Mouse (Mus musculus): ENCODE data around the gene 4930523C07Rik. TPM values are rescaled to one million over a fixed set of nuclear protein-coding genes. Genes with fewer than 3 reads are reported as not detected.

The 4930523C07Rik gene
- total and polyA plus RNA-seq, 3 experiments: 0.33 to 15.9 TPM; not detected in 1

DNA sequence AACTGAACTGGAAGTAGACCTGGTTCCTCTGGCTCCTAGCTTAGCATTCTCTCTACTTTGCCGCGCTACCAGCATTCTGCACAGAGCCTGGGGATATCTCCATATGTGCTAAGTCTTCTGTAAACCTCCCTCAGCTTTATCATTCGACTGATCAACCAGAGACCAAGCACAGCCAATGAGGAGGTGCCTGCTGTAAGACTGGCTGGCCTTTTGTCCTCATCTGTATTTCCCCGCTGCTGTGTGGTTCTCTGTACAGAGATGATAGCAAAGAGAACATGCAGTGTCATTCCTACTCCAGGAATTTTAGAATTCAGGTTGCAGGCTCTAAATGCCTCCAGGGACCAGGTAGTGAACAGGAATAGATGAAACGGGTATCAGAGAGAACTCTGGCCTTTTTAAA, 17.1 kb downstream of the 4930523C07Rik start:
- no peaks in the 10 kb centered on the region for H3K36me3 ChIP-seq (replicated peaks)
- ATAC-seq (ENCODE audit: extremely low read depth, insufficient number of reproducible peaks, low FRiP score, poor library complexity, severe bottlenecking): peak; percentile 82
- TF ChIP-seq TAL1 (conservative IDR thresholded peaks at IDR 0.05; ENCODE audit: low read depth, low read length): 0 out of 2 replicates have a peak, but pooled peaks have one; percentile 17
- no peak for TF ChIP-seq POLR2AphosphoS5 (IDR thresholded peaks at IDR 0.05; ENCODE audit: insufficient replicate concordance, low read depth, low read length)
- TF ChIP-seq CTCF (IDR thresholded peaks at IDR 0.05; ENCODE audit: low read depth, low read length): no peak
- no peak for TF ChIP-seq GATA1 (IDR thresholded peaks at IDR 0.05; ENCODE audit: borderline replicate concordance, low read length)
- peak overlapping the region; percentile 8; the same call in 1 of the 2 replicates for H3K4me3 ChIP-seq (ENCODE audit: low read depth, low read length)
- H3K27me3 ChIP-seq (ENCODE audit: insufficient read depth, low read length): peaks cover 8% of the 10 kb centered on the region
- H3K9me3 ChIP-seq (replicated peaks): no peaks in the 10 kb centered on the region
- peak; percentile 5 for DNase-seq (ENCODE audit: low spot score)
- H3K4me1 ChIP-seq (ENCODE audit: insufficient read depth, low read depth, low read length): peaks cover 32% of the 10 kb centered on the region

DNA sequence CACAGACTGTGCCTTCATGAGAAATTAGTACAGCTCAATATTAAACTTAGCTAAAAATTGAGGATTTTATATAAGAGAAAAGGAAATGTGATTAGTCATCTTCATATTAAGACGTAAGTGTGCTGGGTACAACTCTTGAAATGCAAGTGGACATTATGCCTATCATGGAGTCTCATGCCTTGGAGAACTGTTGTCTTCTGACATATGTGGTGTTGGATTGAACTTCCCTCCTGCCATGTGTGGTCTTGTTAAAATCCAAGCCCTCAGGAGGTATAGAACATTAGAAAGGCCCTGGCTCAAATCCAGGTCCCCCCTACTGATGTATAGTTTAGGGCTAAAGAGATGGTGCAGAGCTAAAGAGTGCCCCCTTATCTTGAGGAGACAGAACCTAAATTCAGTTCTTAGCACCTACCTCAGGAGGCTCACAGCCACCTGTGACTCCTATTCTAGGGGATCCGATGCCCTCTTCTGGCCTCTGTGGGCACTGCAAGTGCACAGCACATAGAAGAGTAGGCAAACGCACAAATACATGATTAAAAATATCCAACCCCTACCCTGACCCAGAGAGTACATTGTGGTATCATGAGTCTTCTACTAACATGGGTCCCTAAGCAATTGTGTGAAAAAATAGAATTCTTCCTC, 17.7 kb downstream of the 4930523C07Rik start:
- no peak for TF ChIP-seq GATA2 (IDR thresholded peaks at IDR 0.05; ENCODE audit: borderline replicate concordance, low read depth, low read length)
- peak; percentile 84 for TF ChIP-seq CTCF (IDR thresholded peaks at IDR 0.05; ENCODE audit: low read depth, low read length)
- TF ChIP-seq POLR2AphosphoS5 (IDR thresholded peaks at IDR 0.05; ENCODE audit: insufficient replicate concordance, low read depth, low read length): no peak
- no peak for TF ChIP-seq GATA1 (IDR thresholded peaks at IDR 0.05; ENCODE audit: borderline replicate concordance, low read length)
- no peak for TF ChIP-seq TAL1 (conservative IDR thresholded peaks at IDR 0.05; ENCODE audit: low read depth, low read length)
- Histone ChIP-seq H3K27me3 (ENCODE audit: insufficient read depth, low read length) (peaks cover 11% of the 10 kb centered on the region), H3K9me3 (replicated peaks) (no peaks in the 10 kb centered on the region), H3K4me3 (ENCODE audit: low read depth, low read length) (no peak overlapping the region), H3K36me3 (replicated peaks) (no peaks in the 10 kb centered on the region), H3K4me1 (ENCODE audit: insufficient read depth, low read depth, low read length) (peaks cover 32% of the 10 kb centered on the region)
- DNase-seq (ENCODE audit: low spot score) (no peak), ATAC-seq (ENCODE audit: extremely low read depth, insufficient number of reproducible peaks, low FRiP score, poor library complexity, severe bottlenecking) (no peak; the same call in 1 of the 2 replicates)

DNA sequence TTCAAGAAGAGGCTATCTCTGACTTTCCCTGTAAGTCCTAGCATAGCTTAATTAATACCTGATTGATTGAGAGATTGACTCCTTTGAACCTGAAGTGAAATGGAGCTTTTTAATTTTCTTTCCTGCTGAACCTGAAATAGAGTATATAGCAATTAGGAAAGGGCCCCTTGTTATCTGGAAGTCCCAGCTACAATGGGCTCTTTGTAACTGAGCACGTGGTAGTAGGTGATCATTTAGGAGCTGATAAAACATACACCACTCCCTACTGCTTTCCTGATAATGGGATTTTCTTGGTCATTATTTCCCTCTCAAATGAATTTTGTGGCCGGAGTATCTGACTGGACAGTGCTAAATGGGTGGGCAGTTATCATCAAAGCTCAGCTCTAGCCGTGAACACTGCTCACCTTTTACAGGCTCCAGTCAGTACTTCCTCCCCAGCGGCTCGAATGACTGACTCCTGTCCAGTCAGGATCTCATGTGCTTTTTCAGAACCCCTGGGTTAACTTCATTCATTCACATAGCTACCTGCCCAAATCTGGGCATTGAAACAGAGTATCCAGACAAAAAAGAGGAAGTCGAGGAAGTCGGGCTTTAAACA, 20.5 kb downstream of the 4930523C07Rik start:
- H3K27me3 ChIP-seq (ENCODE audit: insufficient read depth, low read length): peaks cover 15% of the 10 kb centered on the region
- H3K36me3 ChIP-seq (replicated peaks): no peaks in the 10 kb centered on the region
- no peak for DNase-seq (ENCODE audit: low spot score)
- H3K9me3 ChIP-seq (replicated peaks): no peaks in the 10 kb centered on the region
- H3K4me1 ChIP-seq (ENCODE audit: insufficient read depth, low read depth, low read length): peaks cover 28% of the 10 kb centered on the region
- H3K4me3 ChIP-seq (ENCODE audit: low read depth, low read length): no peak overlapping the region
- TF ChIP-seq POLR2AphosphoS5 (IDR thresholded peaks at IDR 0.05; ENCODE audit: insufficient replicate concordance, low read depth, low read length) (no peak), GATA1 (IDR thresholded peaks at IDR 0.05; ENCODE audit: borderline replicate concordance, low read length) (no peak), TAL1 (conservative IDR thresholded peaks at IDR 0.05; ENCODE audit: low read depth, low read length) (no peak), CTCF (IDR thresholded peaks at IDR 0.05; ENCODE audit: low read depth, low read length) (no peak), GATA2 (IDR thresholded peaks at IDR 0.05; ENCODE audit: borderline replicate concordance, low read depth, low read length) (no peak)
- no peak for ATAC-seq (ENCODE audit: extremely low read depth, insufficient number of reproducible peaks, low FRiP score, poor library complexity, severe bottlenecking)

- H3K4me3 ChIP-seq (ENCODE audit: low read depth, low read length): no peak overlapping the region
- no peaks in the 10 kb centered on the region for H3K36me3 ChIP-seq (replicated peaks)
- H3K9me3 ChIP-seq (replicated peaks): no peaks in the 10 kb centered on the region
- TF ChIP-seq GATA1 (IDR thresholded peaks at IDR 0.05; ENCODE audit: borderline replicate concordance, low read length): no peak
- no peak for TF ChIP-seq TAL1 (conservative IDR thresholded peaks at IDR 0.05; ENCODE audit: low read depth, low read length)
- TF ChIP-seq GATA2 (IDR thresholded peaks at IDR 0.05; ENCODE audit: borderline replicate concordance, low read depth, low read length): no peak
- TF ChIP-seq CTCF (IDR thresholded peaks at IDR 0.05; ENCODE audit: low read depth, low read length): no peak
- DNase-seq (ENCODE audit: low spot score) (no peak), ATAC-seq (ENCODE audit: extremely low read depth, insufficient number of reproducible peaks, low FRiP score, poor library complexity, severe bottlenecking) (no peak; the same call in 1 of the 2 replicates)
- peaks cover 2% of the 10 kb centered on the region; the same call in 1 of the 2 replicates for H3K27me3 ChIP-seq (ENCODE audit: insufficient read depth, low read length)
- no peaks in the 10 kb centered on the region for H3K4me1 ChIP-seq (ENCODE audit: insufficient read depth, low read depth, low read length)
These were observed 34.9 kb downstream of the 4930523C07Rik start for GRCm38 (mm10) chr1:160078882-160079661.

GRCm38 (mm10) chr1:160080800-160081436, 36.7 kb downstream of the 4930523C07Rik start:
- TF ChIP-seq POLR2AphosphoS5 (IDR thresholded peaks at IDR 0.05; ENCODE audit: insufficient replicate concordance, low read depth, low read length): no peak
- no peak for TF ChIP-seq GATA2 (IDR thresholded peaks at IDR 0.05; ENCODE audit: borderline replicate concordance, low read depth, low read length)
- no peak for TF ChIP-seq TAL1 (conservative IDR thresholded peaks at IDR 0.05; ENCODE audit: low read depth, low read length)
- TF ChIP-seq GATA1 (IDR thresholded peaks at IDR 0.05; ENCODE audit: borderline replicate concordance, low read length): no peak
- TF ChIP-seq CTCF (IDR thresholded peaks at IDR 0.05; ENCODE audit: low read depth, low read length): peak; percentile 93
- no peaks in the 10 kb centered on the region for H3K9me3 ChIP-seq (replicated peaks)
- H3K4me1 ChIP-seq (ENCODE audit: insufficient read depth, low read depth, low read length): no peaks in the 10 kb centered on the region
- H3K4me3 ChIP-seq (ENCODE audit: low read depth, low read length): no peak overlapping the region
- H3K36me3 ChIP-seq (replicated peaks): no peaks in the 10 kb centered on the region
- peaks cover 2% of the 10 kb centered on the region; the same call in 1 of the 2 replicates for H3K27me3 ChIP-seq (ENCODE audit: insufficient read depth, low read length)
- no peak for ATAC-seq (ENCODE audit: extremely low read depth, insufficient number of reproducible peaks, low FRiP score, poor library complexity, severe bottlenecking)
- DNase-seq (ENCODE audit: low spot score): peak; percentile 16
